Mouse (Mus musculus) hindbrain, embryonic 10.5 days (tissue): ENCODE results near the gene Nacc1. TPM values are rescaled to one million over a fixed set of nuclear protein-coding genes. Genes with fewer than 3 reads are reported as not detected.

ENCODE experiments used
- polyA plus RNA-seq: library from polyadenylated mRNA; unstranded; fragments of >200 nt; fragmentation: Nextera tagmentation; extraction: Ambion mirVana; gene quantifications from 2 replicates; pipeline ENCODE4 v1.2.1, GENCODE M21; 2016

The Nacc1 gene
- polyA plus RNA-seq, 1 experiment from 2014 or later: 25.2 TPM

Other genes with a start within 250 kb of the Nacc1 start
- gene Ier2, start 25.0 kb downstream of the Nacc1 start, polyA plus RNA-seq: 89.9 and 94.7 TPM in 2 replicates
- gene Trmt1, start 1.6 kb downstream of the Nacc1 start, polyA plus RNA-seq: 57.8 and 65.9 TPM in 2 replicates
- gene Lyl1, start 13.6 kb upstream of the Nacc1 start, polyA plus RNA-seq: 5.6 and 6.5 TPM in 2 replicates
- gene G430095P16Rik, start 35.1 kb upstream of the Nacc1 start, polyA plus RNA-seq: 0.54 and 1.9 TPM in 2 replicates
- 0.07 and 0.29 TPM in 2 replicates for gene Nfix, start 112.5 kb upstream of the Nacc1 start, polyA plus RNA-seq
- gene Dand5, start 135.0 kb upstream of the Nacc1 start, polyA plus RNA-seq: 3.8 and 5.5 TPM in 2 replicates
- gene Gadd45gip1, start 143.7 kb upstream of the Nacc1 start, polyA plus RNA-seq: 43.7 and 45.8 TPM in 2 replicates
- gene Rad23a, start 152.8 kb upstream of the Nacc1 start, polyA plus RNA-seq: 115 TPM in 2 replicates
- 783 and 812 TPM in 2 replicates for gene Calr, start 159.1 kb upstream of the Nacc1 start, polyA plus RNA-seq
- gene Farsa, start 169.1 kb upstream of the Nacc1 start, polyA plus RNA-seq: 129 and 134 TPM in 2 replicates
- 61.5 and 67.1 TPM in 2 replicates for gene Syce2, start 184.2 kb upstream of the Nacc1 start, polyA plus RNA-seq
- 35.5 and 43.4 TPM in 2 replicates for gene Gcdh, start 206.1 kb upstream of the Nacc1 start, polyA plus RNA-seq
- gene Klf1, start 214.1 kb upstream of the Nacc1 start, polyA plus RNA-seq: 18.2 and 21.5 TPM in 2 replicates
- gene Dnase2a, start 220.7 kb upstream of the Nacc1 start, polyA plus RNA-seq: 5.8 and 6.6 TPM in 2 replicates
- gene Mast1, start 249.5 kb upstream of the Nacc1 start, polyA plus RNA-seq: 5.0 and 12.7 TPM in 2 replicates